Mouse (Mus musculus): ENCODE data around the gene Klhl31. TPM values are rescaled to one million over a fixed set of nuclear protein-coding genes. Genes with fewer than 3 reads are reported as not detected.
A peak's percentile ranks its signal among the peaks of the same experiment; 100 is the strongest.

The Klhl31 gene
- polyA plus RNA-seq, 1 experiment from 2014 or later: 12.7 TPM

GRCm38 (mm10) chr9:77624171-77624570 is 12.1 kb upstream of the Klhl31 start:
- Histone ChIP-seq H3K4me3 (replicated peaks) (no peak overlapping the region), H3K4me1 (no peaks in the 10 kb centered on the region), H3K9me3 (replicated peaks) (no peaks in the 10 kb centered on the region), H3K27me3 (no peaks in the 10 kb centered on the region), H3K9ac (no peak overlapping the region), H3K36me3 (no peaks in the 10 kb centered on the region), H3K27ac (replicated peaks) (no peak overlapping the region), H3K4me2 (replicated peaks) (no peak overlapping the region)
- no peak for ATAC-seq (ENCODE audit: insufficient number of reproducible peaks, low FRiP score, low TSS enrichment, low read depth)
- 85% methylated on average over 5 of the region's 5 CpGs for WGBS

GRCm38 (mm10) chr9:77628676-77629075 is 7.6 kb upstream of the Klhl31 start:
- Histone ChIP-seq H3K27me3 (no peaks in the 10 kb centered on the region), H3K27ac (replicated peaks) (no peak overlapping the region), H3K4me3 (replicated peaks) (no peak overlapping the region), H3K9me3 (replicated peaks) (no peaks in the 10 kb centered on the region), H3K4me1 (no peaks in the 10 kb centered on the region), H3K36me3 (no peaks in the 10 kb centered on the region), H3K4me2 (replicated peaks) (no peak overlapping the region), H3K9ac (no peak overlapping the region)
- no peak for ATAC-seq (ENCODE audit: insufficient number of reproducible peaks, low FRiP score, low TSS enrichment, low read depth)
- WGBS: 71% methylated on average over 10 of the region's 10 CpGs

- WGBS: 54% methylated on average over 5 of the region's 5 CpGs
- Histone ChIP-seq H3K36me3 (no peaks in the 10 kb centered on the region), H3K27ac (replicated peaks) (no peak overlapping the region), H3K9ac (no peak overlapping the region), H3K4me1 (no peaks in the 10 kb centered on the region), H3K4me2 (replicated peaks) (no peak overlapping the region), H3K27me3 (no peaks in the 10 kb centered on the region), H3K9me3 (replicated peaks) (no peaks in the 10 kb centered on the region), H3K4me3 (replicated peaks) (no peak overlapping the region)
- no peak for ATAC-seq (ENCODE audit: insufficient number of reproducible peaks, low FRiP score, low TSS enrichment, low read depth)
Observed at GRCm38 (mm10) chr9:77629708-77630107, 6.6 kb upstream of the Klhl31 start.

GRCm38 (mm10) chr9:77630764-77631163 is 5.5 kb upstream of the Klhl31 start:
- no peak overlapping the region for H3K27ac ChIP-seq (replicated peaks)
- H3K9me3 ChIP-seq (replicated peaks): no peaks in the 10 kb centered on the region
- H3K9ac ChIP-seq: no peak overlapping the region
- 82% methylated on average over 7 of the region's 7 CpGs for WGBS
- no peaks in the 10 kb centered on the region for H3K27me3 ChIP-seq
- no peak for ATAC-seq (ENCODE audit: insufficient number of reproducible peaks, low FRiP score, low TSS enrichment, low read depth)
- no peaks in the 10 kb centered on the region for H3K4me1 ChIP-seq
- no peak overlapping the region for H3K4me3 ChIP-seq (replicated peaks)
- H3K36me3 ChIP-seq: no peaks in the 10 kb centered on the region
- no peak overlapping the region for H3K4me2 ChIP-seq (replicated peaks)

GRCm38 (mm10) chr9:77632432-77632831 is 3.9 kb upstream of the Klhl31 start:
- Histone ChIP-seq H3K9me3 (replicated peaks) (no peaks in the 10 kb centered on the region), H3K9ac (no peak overlapping the region), H3K4me1 (peaks cover 2% of the 10 kb centered on the region; the same call in 1 of the 2 replicates), H3K4me2 (replicated peaks) (no peak overlapping the region), H3K36me3 (no peaks in the 10 kb centered on the region), H3K4me3 (replicated peaks) (no peak overlapping the region), H3K27me3 (no peaks in the 10 kb centered on the region), H3K27ac (replicated peaks) (no peak overlapping the region)
- ATAC-seq (ENCODE audit: insufficient number of reproducible peaks, low FRiP score, low TSS enrichment, low read depth): no peak
- 79% methylated on average over 3 of the region's 3 CpGs for WGBS

GRCm38 (mm10) chr9:77636003-77636402 is 297 bp upstream of the Klhl31 start:
- Histone ChIP-seq H3K4me2 (replicated peaks) (no peak overlapping the region), H3K27me3 (no peaks in the 10 kb centered on the region), H3K36me3 (no peaks in the 10 kb centered on the region), H3K9ac (no peak overlapping the region), H3K4me3 (replicated peaks) (no peak overlapping the region), H3K27ac (replicated peaks) (no peak overlapping the region), H3K9me3 (replicated peaks) (no peaks in the 10 kb centered on the region), H3K4me1 (peaks cover 3% of the 10 kb centered on the region; the same call in 1 of the 2 replicates)
- WGBS: 80% methylated on average over 5 of the region's 5 CpGs
- no peak for ATAC-seq (ENCODE audit: insufficient number of reproducible peaks, low FRiP score, low TSS enrichment, low read depth)

- H3K9ac ChIP-seq: no peak overlapping the region
- no peak overlapping the region for H3K4me2 ChIP-seq (replicated peaks)
- no peaks in the 10 kb centered on the region for H3K9me3 ChIP-seq (replicated peaks)
- no peak overlapping the region for H3K4me3 ChIP-seq (replicated peaks)
- H3K4me1 ChIP-seq: peaks cover 3% of the 10 kb centered on the region; the same call in 1 of the 2 replicates
- no peaks in the 10 kb centered on the region for H3K27me3 ChIP-seq
- 49% methylated on average over 10 of the region's 10 CpGs for WGBS
- H3K27ac ChIP-seq (replicated peaks): no peak overlapping the region; the same call in 1 of the 2 replicates
- no peaks in the 10 kb centered on the region for H3K36me3 ChIP-seq
- ATAC-seq (ENCODE audit: insufficient number of reproducible peaks, low FRiP score, low TSS enrichment, low read depth): peak; percentile 82; the same call in 1 of the 2 replicates
Observed at GRCm38 (mm10) chr9:77637357-77637756, 1.1 kb downstream of the Klhl31 start.

GRCm38 (mm10) chr9:77645176-77645575 is 8.9 kb downstream of the Klhl31 start:
- Histone ChIP-seq H3K27ac (replicated peaks) (no peak overlapping the region), H3K4me1 (no peaks in the 10 kb centered on the region), H3K9me3 (replicated peaks) (no peaks in the 10 kb centered on the region), H3K4me2 (replicated peaks) (no peak overlapping the region), H3K27me3 (no peaks in the 10 kb centered on the region), H3K36me3 (no peaks in the 10 kb centered on the region), H3K9ac (no peak overlapping the region), H3K4me3 (replicated peaks) (no peak overlapping the region)
- no peak for ATAC-seq (ENCODE audit: insufficient number of reproducible peaks, low FRiP score, low TSS enrichment, low read depth)
- 62% methylated on average over 2 of the region's 2 CpGs for WGBS

GRCm38 (mm10) chr9:77651847-77652246 is 15.5 kb downstream of the Klhl31 start:
- peaks cover 10% of the 10 kb centered on the region; the same call in 1 of the 2 replicates for H3K4me1 ChIP-seq
- WGBS: 60% methylated on average over 7 of the region's 7 CpGs
- H3K9ac ChIP-seq: no peak overlapping the region
- 0 out of 2 replicates have a peak, but pooled peaks cover 6% of the 10 kb centered on the region for H3K27me3 ChIP-seq
- no peak overlapping the region for H3K27ac ChIP-seq (replicated peaks)
- no peak for ATAC-seq (ENCODE audit: insufficient number of reproducible peaks, low FRiP score, low TSS enrichment, low read depth)
- no peaks in the 10 kb centered on the region for H3K36me3 ChIP-seq
- no peak overlapping the region for H3K4me3 ChIP-seq (replicated peaks)
- no peak overlapping the region for H3K4me2 ChIP-seq (replicated peaks)
- no peaks in the 10 kb centered on the region for H3K9me3 ChIP-seq (replicated peaks)

GRCm38 (mm10) chr9:77653907-77654306 is 17.6 kb downstream of the Klhl31 start:
- Histone ChIP-seq H3K9ac (no peak overlapping the region), H3K4me3 (replicated peaks) (no peak overlapping the region), H3K9me3 (replicated peaks) (no peaks in the 10 kb centered on the region), H3K4me1 (peaks cover 10% of the 10 kb centered on the region; the same call in 1 of the 2 replicates), H3K27me3 (0 out of 2 replicates have a peak, but pooled peaks cover 6% of the 10 kb centered on the region), H3K36me3 (no peaks in the 10 kb centered on the region), H3K27ac (replicated peaks) (no peak overlapping the region), H3K4me2 (replicated peaks) (no peak overlapping the region)
- WGBS: 79% methylated on average over 3 of the region's 3 CpGs
- ATAC-seq (ENCODE audit: insufficient number of reproducible peaks, low FRiP score, low TSS enrichment, low read depth): no peak

- Histone ChIP-seq H3K4me2 (replicated peaks) (peak overlapping the region; percentile 95), H3K36me3 (no peaks in the 10 kb centered on the region), H3K27me3 (0 out of 2 replicates have a peak, but pooled peaks cover 6% of the 10 kb centered on the region), H3K9ac (peak overlapping the region; percentile 18; the same call in 1 of the 2 replicates), H3K4me1 (peaks cover 10% of the 10 kb centered on the region; the same call in 1 of the 2 replicates), H3K9me3 (replicated peaks) (no peaks in the 10 kb centered on the region), H3K27ac (replicated peaks) (no peak overlapping the region), H3K4me3 (replicated peaks) (peak overlapping the region; percentile 50)
- ATAC-seq (ENCODE audit: insufficient number of reproducible peaks, low FRiP score, low TSS enrichment, low read depth): peak; percentile 72
- under 1% methylated on average over 81 of the region's 85 CpGs for whole genome bisulfite sequencing
Observed at GRCm38 (mm10) chr9:77655181-77655934, 19.1 kb downstream of the Klhl31 start.
